Mouse (Mus musculus) erythroblast, embryonic 14.5 days (primary cell): ENCODE measurements around the gene Slc6a6. TPM values are rescaled to one million over a fixed set of nuclear protein-coding genes. Genes with fewer than 3 reads are reported as not detected.

Experiments
- H3K27me3 ChIP-seq: 2 replicates; pipeline ENCODE4 v1.6.1; 2012; ENCODE audit warnings: inconsistent platforms; ENCODE audit not compliant: control insufficient read depth
- H3K36me3 ChIP-seq: 2 replicates; pipeline ENCODE4 v1.6.1; 2012; ENCODE audit warnings: mild to moderate bottlenecking, inconsistent platforms; ENCODE audit not compliant: control insufficient read depth
- H3K4me1 ChIP-seq: 2 replicates; pipeline ENCODE4 v1.6.1; 2012; ENCODE audit warnings: inconsistent platforms; ENCODE audit not compliant: control insufficient read depth
- H3K4me3 ChIP-seq: replicated peaks from 2 replicates; pipeline ENCODE3; 2012; ENCODE audit warnings: moderate library complexity, mild to moderate bottlenecking, inconsistent platforms
- H3K9me3 ChIP-seq: 2 replicates; pipeline ENCODE4 v1.6.1; 2012; ENCODE audit warnings: low read length, inconsistent platforms, mixed read lengths; ENCODE audit not compliant: control insufficient read depth
- GATA1 ChIP-seq: IDR thresholded peaks from 2 replicates; pipeline ENCODE4 v1.6.1; 2012; ENCODE audit warnings: low read length, inconsistent platforms, mixed read lengths
- TAL1 ChIP-seq: IDR thresholded peaks from 3 replicates; pipeline ENCODE4 v1.6.1; 2012; ENCODE audit warnings: low read length, inconsistent platforms, mixed read lengths
- polyA plus RNA-seq: library from polyadenylated mRNA; stranded (reverse); fragments of >175 nt; gene quantifications from 2 replicates; pipeline ENCODE4 v1.2.3, GENCODE M21; 2012

Gene Slc6a6
- polyA plus RNA-seq, 1 experiment: 0.45 TPM

GRCm38 (mm10) chr6:91715023-91715422, 31.2 kb downstream of the Slc6a6 start:
- peaks cover 9% of the 10 kb centered on the region for H3K4me1 ChIP-seq
- no peak for TF ChIP-seq GATA1
- TF ChIP-seq TAL1: no peak
- peaks cover 21% of the 10 kb centered on the region for H3K36me3 ChIP-seq
- H3K27me3 ChIP-seq: no peaks in the 10 kb centered on the region
- H3K9me3 ChIP-seq: no peaks in the 10 kb centered on the region
- no peak overlapping the region for H3K4me3 ChIP-seq

GRCm38 (mm10) chr6:91715988-91716810, 32.3 kb downstream of the Slc6a6 start:
- Histone ChIP-seq H3K27me3 (no peaks in the 10 kb centered on the region), H3K4me1 (peaks cover 9% of the 10 kb centered on the region), H3K36me3 (peaks cover 23% of the 10 kb centered on the region), H3K4me3 (no peak overlapping the region), H3K9me3 (no peaks in the 10 kb centered on the region)
- TF ChIP-seq TAL1 (no peak), GATA1 (no peak)

DNA sequence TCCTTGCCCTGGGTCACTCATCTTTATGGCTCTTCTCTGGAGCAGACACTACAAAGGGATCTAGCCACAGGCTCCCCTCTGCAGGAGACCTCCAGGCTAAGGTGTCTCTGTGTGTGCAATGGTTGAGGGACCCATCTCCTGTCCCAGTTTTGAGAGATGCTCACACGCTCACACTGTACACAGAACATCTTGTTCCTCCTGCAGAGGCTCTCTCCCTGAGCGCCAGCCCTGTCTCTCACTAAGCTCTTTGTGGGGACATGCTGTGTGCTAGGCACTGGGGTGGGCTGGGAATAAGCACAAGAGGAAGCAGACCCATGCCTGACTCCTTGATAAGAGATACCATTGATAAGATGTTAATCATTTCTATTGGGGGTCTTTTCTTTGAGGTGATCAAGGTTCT, 34.2 kb downstream of the Slc6a6 start:
- H3K9me3 ChIP-seq: no peaks in the 10 kb centered on the region
- no peak for TF ChIP-seq TAL1
- no peak for TF ChIP-seq GATA1
- peaks cover 23% of the 10 kb centered on the region for H3K36me3 ChIP-seq
- H3K4me3 ChIP-seq: no peak overlapping the region
- H3K4me1 ChIP-seq: no peaks in the 10 kb centered on the region; the same call in 1 of the 2 replicates
- no peaks in the 10 kb centered on the region for H3K27me3 ChIP-seq

DNA sequence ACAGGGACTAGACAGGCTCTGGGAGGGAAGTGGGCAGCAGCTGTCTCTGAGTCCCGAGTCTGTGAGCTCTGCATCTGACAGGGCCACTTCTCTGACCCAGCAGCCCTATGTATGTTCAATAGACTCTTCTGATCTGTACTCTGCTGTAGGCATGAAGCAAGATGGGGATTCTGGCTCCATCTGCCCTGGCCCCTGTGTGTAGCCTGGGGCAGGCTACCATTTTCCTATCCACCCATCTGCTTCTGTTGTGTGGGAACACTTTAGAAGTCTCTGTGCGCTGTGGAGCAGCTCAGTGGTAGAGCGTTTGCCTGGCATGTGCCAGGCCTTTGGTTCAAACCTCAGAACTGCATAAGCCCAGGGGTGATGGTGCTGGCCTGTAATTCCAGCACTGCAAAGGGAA, 34.8 kb downstream of the Slc6a6 start:
- Histone ChIP-seq H3K4me3 (no peak overlapping the region), H3K27me3 (no peaks in the 10 kb centered on the region), H3K4me1 (no peaks in the 10 kb centered on the region), H3K9me3 (no peaks in the 10 kb centered on the region), H3K36me3 (peaks cover 27% of the 10 kb centered on the region)
- TF ChIP-seq GATA1 (no peak), TAL1 (no peak)

DNA sequence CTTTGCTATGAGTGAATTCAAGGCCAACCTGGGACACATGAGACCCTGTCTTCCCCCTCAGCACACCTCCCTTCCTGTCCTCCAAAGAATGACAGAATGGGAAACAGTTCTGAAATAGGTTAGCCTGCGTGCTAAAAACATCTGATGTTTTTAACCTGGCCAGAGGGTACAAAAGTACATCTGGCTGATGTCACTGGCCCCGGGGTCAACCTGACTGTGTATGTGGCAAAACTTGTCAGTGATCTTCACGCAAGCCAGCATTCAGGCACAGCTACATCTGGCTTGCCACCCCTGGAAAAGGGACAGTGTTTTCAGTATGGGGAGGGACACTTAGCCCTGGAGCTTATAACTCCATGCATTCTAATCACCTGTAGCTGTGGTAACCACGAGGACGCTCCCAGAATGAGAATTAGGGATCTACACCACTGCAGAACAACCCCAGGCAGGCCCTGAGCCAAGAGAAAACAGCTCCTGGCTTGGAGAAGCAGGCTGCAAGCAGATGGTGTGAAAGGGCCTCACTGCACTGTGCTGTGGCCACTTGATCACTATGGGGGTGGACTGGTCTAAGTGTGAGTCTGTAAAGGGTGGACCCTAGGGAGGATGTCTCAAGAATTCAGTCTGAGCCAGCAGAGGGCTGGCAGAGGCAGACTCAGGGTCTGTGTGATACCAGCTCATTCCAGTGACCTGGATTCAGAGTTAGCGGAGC, 35.3 kb downstream of the Slc6a6 start:
- H3K9me3 ChIP-seq: no peaks in the 10 kb centered on the region
- no peak overlapping the region for H3K4me3 ChIP-seq
- no peaks in the 10 kb centered on the region for H3K4me1 ChIP-seq
- no peaks in the 10 kb centered on the region for H3K27me3 ChIP-seq
- TF ChIP-seq GATA1 (no peak), TAL1 (no peak)
- peaks cover 30% of the 10 kb centered on the region for H3K36me3 ChIP-seq

GRCm38 (mm10) chr6:91719865-91720533, 36.1 kb downstream of the Slc6a6 start:
- no peaks in the 10 kb centered on the region for H3K4me1 ChIP-seq

DNA sequence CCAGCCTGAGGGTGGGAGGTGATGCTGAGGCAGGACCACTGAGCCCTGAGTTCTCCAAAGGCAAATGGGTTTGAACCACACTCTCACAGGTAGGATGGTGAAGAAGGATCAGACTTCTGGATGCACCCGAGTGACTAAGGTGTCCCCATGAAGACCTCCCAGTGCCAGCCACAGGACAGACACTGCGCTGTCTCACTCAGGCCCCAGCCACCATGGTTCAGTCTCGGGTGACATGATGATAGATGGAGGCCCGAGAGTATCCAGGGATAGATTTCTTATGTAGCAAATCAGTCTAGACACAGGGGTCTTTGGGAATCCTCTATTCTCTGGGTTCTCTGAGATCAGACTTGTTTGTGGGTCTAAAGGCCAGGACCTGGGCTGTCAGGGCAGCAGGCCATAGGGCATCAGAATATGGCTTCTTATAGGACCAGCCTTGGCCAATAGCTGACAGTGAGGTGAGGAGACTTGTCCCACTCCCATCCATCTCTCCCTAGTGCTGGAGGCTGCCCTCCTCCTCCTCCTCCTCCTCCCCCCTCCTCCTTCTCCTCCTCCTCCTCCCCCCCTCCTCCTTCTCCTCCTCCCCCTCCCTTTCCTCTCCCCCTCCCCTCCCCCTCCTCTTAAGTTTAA, 36.8 kb downstream of the Slc6a6 start:
- no peaks in the 10 kb centered on the region for H3K27me3 ChIP-seq
- no peaks in the 10 kb centered on the region for H3K9me3 ChIP-seq
- H3K4me1 ChIP-seq: no peaks in the 10 kb centered on the region
- no peak overlapping the region for H3K4me3 ChIP-seq
- TF ChIP-seq TAL1: no peak
- no peak for TF ChIP-seq GATA1
- H3K36me3 ChIP-seq: peaks cover 41% of the 10 kb centered on the region

More at GRCm38 (mm10) chr6:91719865-91720533, 36.1 kb downstream of the Slc6a6 start:
- no peak overlapping the region for H3K4me3 ChIP-seq
- TF ChIP-seq TAL1: no peak
- no peak for TF ChIP-seq GATA1
- no peaks in the 10 kb centered on the region for H3K9me3 ChIP-seq
- H3K27me3 ChIP-seq: no peaks in the 10 kb centered on the region
- H3K36me3 ChIP-seq: peaks cover 35% of the 10 kb centered on the region

DNA sequence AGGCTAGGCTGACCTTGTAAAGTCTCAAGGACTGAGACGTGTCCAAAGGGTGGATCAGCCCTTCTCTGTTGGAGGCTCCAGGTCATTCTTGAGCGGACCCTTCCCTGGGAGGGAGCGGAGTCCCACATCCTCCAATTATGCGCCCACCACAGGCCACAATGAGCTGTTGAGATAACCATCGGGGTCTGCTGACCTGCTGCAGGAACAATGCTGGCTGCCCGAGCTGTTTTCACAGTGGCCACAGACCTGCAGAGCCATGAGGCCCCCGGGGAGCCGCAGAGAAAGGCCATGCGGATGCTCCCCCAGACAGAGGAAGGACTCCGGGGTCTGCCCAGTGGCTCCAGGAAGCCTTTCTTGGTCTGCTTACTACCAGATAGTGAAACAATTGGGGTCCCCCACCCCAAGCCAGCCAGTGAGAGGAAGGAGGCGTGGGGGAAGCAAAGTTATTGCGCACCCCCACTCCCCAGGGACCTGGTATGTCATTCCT, 37.4 kb downstream of the Slc6a6 start:
- H3K4me3 ChIP-seq: no peak overlapping the region
- H3K27me3 ChIP-seq: no peaks in the 10 kb centered on the region
- TF ChIP-seq TAL1: no peak
- no peak for TF ChIP-seq GATA1
- no peaks in the 10 kb centered on the region for H3K9me3 ChIP-seq
- no peaks in the 10 kb centered on the region for H3K4me1 ChIP-seq
- peaks cover 46% of the 10 kb centered on the region for H3K36me3 ChIP-seq
